Mouse (Mus musculus) adrenal gland, adult 18-20 months (tissue): ENCODE measurements around the gene Scgb1b7. TPM values are rescaled to one million over a fixed set of nuclear protein-coding genes. Genes with fewer than 3 reads are reported as not detected.
"Not testable (repeated sequence)": the region's sequence is repeated elsewhere in the genome, so short reads cannot be mapped to it uniquely, and the experiment has no call there.

Experiments
- DNase-seq, 2 experiments: peaks; one replicate each; pipeline ENCODE4 v3.0.0; 2021 to 2022; ENCODE audit warnings: low spot score in 2 of 2
- long read RNA-seq, 2 experiments: library from polyadenylated mRNA; stranded (forward); transcript quantifications; one replicate each; pipeline ENCODE4 v2.0.0; 2021
- total RNA-seq, 2 experiments: library from RNA; stranded (reverse); gene quantifications; 1 replicate in 1 of 2; 2 replicates in 1 of 2; pipeline ENCODE4 v1.2.3; 2021

Scgb1b7 gene
- total RNA-seq: not detected
- long read RNA-seq, experiment 1: 0 reads
- long read RNA-seq, experiment 2: 0 reads

GRCm38 (mm10) chr7:31712365-31712764, at the start of gene Scgb1b7:
Gene Scgb1b7 (plus strand): TSS chr7:31712665.
- DNase-seq: not testable (repeated sequence)

- DNase-seq: not testable (repeated sequence)
Observed at GRCm38 (mm10) chr7:31705657-31706056, 6.8 kb upstream of the Scgb1b7 start, which contains the start of gene Scgb2b7. Gene Scgb2b7 (minus strand): TSS chr7:31705757.

Other genes starting within 250 kb of the Scgb1b7 start
- gene Scgb2b7, start 6.9 kb upstream of the Scgb1b7 start, total RNA-seq: not detected